Mouse (Mus musculus): ENCODE results near the gene Bcs1l. TPM values are rescaled to one million over a fixed set of nuclear protein-coding genes. Genes with fewer than 3 reads are reported as not detected.
A peak's percentile ranks its signal among the peaks of the same experiment; 100 is the strongest.

The Bcs1l gene
- polyA plus RNA-seq, 1 experiment from 2014 or later: 8.4 TPM

DNA sequence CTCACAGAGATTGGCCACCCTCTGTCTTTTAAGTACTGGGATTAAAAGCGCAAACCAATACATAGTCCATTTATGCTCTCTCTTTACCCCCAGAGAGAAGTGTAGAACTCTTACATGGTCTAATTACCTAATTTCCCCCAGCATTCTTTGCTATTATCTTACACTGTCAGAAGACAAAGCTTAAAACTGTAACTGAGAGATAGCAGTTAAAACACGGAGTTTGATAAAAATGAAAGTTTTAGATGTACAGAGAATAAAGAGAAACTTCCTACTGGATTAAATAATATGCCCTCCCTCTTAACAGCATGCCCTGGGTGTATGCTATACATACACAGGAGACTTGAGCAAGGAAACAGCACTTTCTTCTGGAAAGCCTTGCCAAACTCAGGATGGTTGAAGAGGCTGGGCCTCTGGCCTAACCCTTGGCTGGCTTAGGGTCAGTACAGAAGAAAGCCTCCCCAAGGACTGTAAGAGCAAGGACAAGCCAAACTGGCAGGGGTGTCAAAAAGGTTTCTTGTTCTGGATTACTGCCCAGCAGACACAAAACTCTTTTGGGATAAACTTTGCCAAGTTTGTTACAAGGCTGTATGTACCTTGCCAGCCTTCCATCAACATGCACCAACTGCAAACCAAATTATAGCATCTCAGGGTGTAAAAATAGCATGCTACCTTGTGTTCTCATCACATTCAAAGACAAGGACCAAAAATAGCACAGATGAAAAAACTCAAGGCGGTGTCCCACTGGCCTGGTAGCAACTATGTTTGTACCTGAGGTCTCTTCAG is 3.3 kb upstream of the Bcs1l start:
- Histone ChIP-seq H3K4me1 (ENCODE audit: control insufficient read depth, low read depth, low read length) (peaks cover 22% of the 10 kb centered on the region), H3K36me3 (ENCODE audit: control insufficient read depth, insufficient read depth) (no peaks in the 10 kb centered on the region), H3K27me3 (ENCODE audit: control insufficient read depth, insufficient read depth, low read depth, low read length) (no peaks in the 10 kb centered on the region), H3K9ac (ENCODE audit: low read depth, low read length) (no peak overlapping the region; the same call in 1 of the 2 replicates), H3K27ac (ENCODE audit: low read length) (no peak overlapping the region), H3K4me3 (ENCODE audit: low read depth, low read length) (no peak overlapping the region), H3K9me3 (replicated peaks; ENCODE audit: control insufficient read depth, low read length) (no peaks in the 10 kb centered on the region), H3K4me2 (ENCODE audit: low read depth, low read length) (no peak overlapping the region)
- ATAC-seq (ENCODE audit: low read depth): no peak
- WGBS (ENCODE audit: insufficient replicate concordance): 63% methylated on average over 3 of the region's 3 CpGs

DNA sequence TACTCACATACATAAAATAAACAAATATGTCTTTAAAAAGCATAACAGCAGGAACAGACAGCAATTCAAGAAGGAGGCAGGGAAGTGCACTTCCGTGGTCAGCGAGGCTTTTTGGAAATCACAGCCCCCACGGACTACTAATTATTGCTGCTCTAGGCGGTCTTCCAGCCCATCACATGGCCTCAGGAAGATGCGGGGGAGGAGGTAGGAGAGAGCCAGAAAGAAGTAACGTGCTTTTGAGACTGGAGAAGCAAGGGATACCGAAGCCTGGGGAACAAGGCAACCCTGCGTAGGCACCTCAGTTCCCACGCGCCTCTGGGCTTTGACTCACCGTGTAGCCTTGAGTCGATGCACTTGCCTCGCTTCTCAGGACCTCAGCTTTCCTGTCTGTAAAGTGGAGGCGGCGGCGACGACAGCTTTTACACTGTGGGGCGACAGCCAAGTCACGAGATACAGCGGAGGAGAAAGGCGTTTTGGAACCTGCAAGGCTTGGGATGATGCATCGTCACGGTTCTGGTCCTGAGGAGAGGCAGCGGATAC is 786 bp upstream of the Bcs1l start:
- H3K27ac ChIP-seq (ENCODE audit: low read length): peak overlapping the region; percentile 91
- under 1% methylated on average over 24 of the region's 24 CpGs for WGBS (ENCODE audit: insufficient replicate concordance)
- no peaks in the 10 kb centered on the region for H3K36me3 ChIP-seq (ENCODE audit: control insufficient read depth, insufficient read depth)
- H3K4me1 ChIP-seq (ENCODE audit: control insufficient read depth, low read depth, low read length): peaks cover 22% of the 10 kb centered on the region
- peak overlapping the region; percentile 83 for H3K4me2 ChIP-seq (ENCODE audit: low read depth, low read length)
- H3K9me3 ChIP-seq (replicated peaks; ENCODE audit: control insufficient read depth, low read length): no peaks in the 10 kb centered on the region
- peak overlapping the region; percentile 81 for H3K9ac ChIP-seq (ENCODE audit: low read depth, low read length)
- peak overlapping the region; percentile 90 for H3K4me3 ChIP-seq (ENCODE audit: low read depth, low read length)
- no peaks in the 10 kb centered on the region for H3K27me3 ChIP-seq (ENCODE audit: control insufficient read depth, insufficient read depth, low read depth, low read length)
- ATAC-seq (ENCODE audit: low read depth): no peak

GRCm38 (mm10) chr1:74594434-74594833 is 6.3 kb downstream of the Bcs1l start:
- WGBS (ENCODE audit: insufficient replicate concordance): 52% methylated on average over 8 of the region's 8 CpGs
- Histone ChIP-seq H3K4me1 (ENCODE audit: control insufficient read depth, low read depth, low read length) (no peaks in the 10 kb centered on the region), H3K9ac (ENCODE audit: low read depth, low read length) (no peak overlapping the region), H3K4me2 (ENCODE audit: low read depth, low read length) (no peak overlapping the region), H3K36me3 (ENCODE audit: control insufficient read depth, insufficient read depth) (peaks cover 18% of the 10 kb centered on the region), H3K27me3 (ENCODE audit: control insufficient read depth, insufficient read depth, low read depth, low read length) (no peaks in the 10 kb centered on the region), H3K4me3 (ENCODE audit: low read depth, low read length) (no peak overlapping the region), H3K27ac (ENCODE audit: low read length) (no peak overlapping the region), H3K9me3 (replicated peaks; ENCODE audit: control insufficient read depth, low read length) (no peaks in the 10 kb centered on the region)
- ATAC-seq (ENCODE audit: low read depth): no peak

DNA sequence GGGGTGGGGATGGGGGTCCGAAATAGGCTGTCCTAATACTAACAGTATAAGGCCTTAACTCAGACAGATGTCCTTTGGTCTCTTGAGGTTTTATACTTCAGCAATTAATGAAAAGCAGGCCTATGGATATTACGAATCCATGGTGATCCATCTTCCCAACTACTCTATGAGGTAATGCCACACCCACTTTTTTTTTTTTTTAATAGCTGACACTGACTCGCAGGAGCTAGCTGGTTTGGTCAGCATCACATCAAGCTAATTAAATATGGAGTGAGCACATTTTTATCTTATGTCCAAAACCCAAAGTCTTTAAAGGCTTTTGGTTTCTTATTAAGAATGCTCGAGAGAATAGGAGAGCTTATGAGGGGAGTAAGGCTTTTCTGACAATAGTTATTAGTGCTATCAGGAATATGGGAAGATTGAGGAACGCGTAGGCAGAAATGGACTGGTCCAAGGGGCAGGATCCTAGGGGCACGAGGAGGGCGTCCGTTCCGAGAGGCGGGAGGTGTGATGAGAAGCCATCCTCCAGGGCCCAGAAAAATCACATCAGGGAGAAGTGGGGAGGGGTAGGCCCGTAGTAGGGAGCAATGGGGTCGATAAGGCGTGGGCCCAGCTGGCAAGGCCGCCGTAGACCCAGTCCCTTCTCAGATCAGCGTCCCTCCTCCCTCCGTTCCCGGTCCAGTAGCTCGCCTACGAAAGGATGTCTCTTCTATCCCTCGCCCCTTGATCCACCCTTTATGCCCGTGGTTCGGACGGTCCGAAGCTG is 12.6 kb downstream of the Bcs1l start:
- peak; percentile 56 for ATAC-seq (ENCODE audit: low read depth)
- H3K4me1 ChIP-seq (ENCODE audit: control insufficient read depth, low read depth, low read length): peaks cover 9% of the 10 kb centered on the region
- 7% methylated on average over 26 of the region's 26 CpGs for WGBS (ENCODE audit: insufficient replicate concordance)

GRCm38 (mm10) chr1:74601267-74601962 is 13.3 kb downstream of the Bcs1l start, which contains the start of the genes Rnf25 and Stk36:
TSS of gene Rnf25 (minus strand) at chr1:74601397.
TSS of gene Stk36 (plus strand) at chr1:74601445.
- Histone ChIP-seq H3K27me3 (ENCODE audit: control insufficient read depth, insufficient read depth, low read depth, low read length) (no peaks in the 10 kb centered on the region), H3K4me3 (ENCODE audit: low read depth, low read length) (peak within 1 kb of the TSS; percentile 76), H3K9me3 (replicated peaks; ENCODE audit: control insufficient read depth, low read length) (no peaks in the 10 kb centered on the region), H3K4me2 (ENCODE audit: low read depth, low read length) (peak within 1 kb of the TSS; percentile 79), H3K36me3 (ENCODE audit: control insufficient read depth, insufficient read depth) (peaks cover 2% of the 10 kb centered on the region; the same call in 1 of the 2 replicates), H3K9ac (ENCODE audit: low read depth, low read length) (peak within 1 kb of the TSS; percentile 71), H3K4me1 (ENCODE audit: control insufficient read depth, low read depth, low read length) (peaks cover 9% of the 10 kb centered on the region), H3K27ac (ENCODE audit: low read length) (peak within 1 kb of the TSS; percentile 37; the same call in 1 of the 2 replicates)
- ATAC-seq (ENCODE audit: low read depth): peak; percentile 74
- 17% methylated on average over 25 of the region's 25 CpGs for WGBS (ENCODE audit: insufficient replicate concordance)

More for the DNA sequence above, 12.6 kb downstream of the Bcs1l start:
- Histone ChIP-seq H3K27ac (ENCODE audit: low read length) (peak overlapping the region; percentile 37; the same call in 1 of the 2 replicates), H3K4me3 (ENCODE audit: low read depth, low read length) (peak overlapping the region; percentile 76), H3K4me2 (ENCODE audit: low read depth, low read length) (peak overlapping the region; percentile 79), H3K27me3 (ENCODE audit: control insufficient read depth, insufficient read depth, low read depth, low read length) (no peaks in the 10 kb centered on the region), H3K9me3 (replicated peaks; ENCODE audit: control insufficient read depth, low read length) (no peaks in the 10 kb centered on the region), H3K36me3 (ENCODE audit: control insufficient read depth, insufficient read depth) (peaks cover 2% of the 10 kb centered on the region; the same call in 1 of the 2 replicates), H3K9ac (ENCODE audit: low read depth, low read length) (peak overlapping the region; percentile 71)

DNA sequence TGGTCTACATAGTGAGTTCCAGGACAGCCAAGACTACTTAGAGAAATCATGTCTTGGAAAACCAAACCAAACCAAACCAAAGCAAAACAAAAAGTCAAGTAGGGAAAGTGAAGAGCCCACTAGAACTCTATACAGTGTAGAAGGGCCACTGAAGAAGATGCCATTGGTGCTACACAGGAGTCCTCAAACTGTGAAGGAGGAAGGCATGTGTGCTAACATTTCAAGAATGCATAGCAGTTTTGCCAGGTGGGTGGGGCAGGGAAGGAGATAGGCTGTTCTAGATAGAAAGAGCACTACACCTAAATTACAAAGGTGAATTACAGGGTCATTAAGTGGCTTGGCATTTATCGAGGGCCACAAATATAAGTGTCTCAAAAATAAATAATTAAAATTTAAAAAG is 36.1 kb downstream of the Bcs1l start:
- H3K4me2 ChIP-seq (ENCODE audit: low read depth, low read length): no peak overlapping the region
- no peaks in the 10 kb centered on the region for H3K4me1 ChIP-seq (ENCODE audit: control insufficient read depth, low read depth, low read length)
- no peaks in the 10 kb centered on the region for H3K9me3 ChIP-seq (replicated peaks; ENCODE audit: control insufficient read depth, low read length)
- no peaks in the 10 kb centered on the region for H3K36me3 ChIP-seq (ENCODE audit: control insufficient read depth, insufficient read depth)
- 78% methylated on average over 1 of the region's 1 CpGs for WGBS (ENCODE audit: insufficient replicate concordance)
- no peak for ATAC-seq (ENCODE audit: low read depth)
- no peak overlapping the region for H3K9ac ChIP-seq (ENCODE audit: low read depth, low read length)
- no peak overlapping the region for H3K4me3 ChIP-seq (ENCODE audit: low read depth, low read length)
- H3K27ac ChIP-seq (ENCODE audit: low read length): no peak overlapping the region
- H3K27me3 ChIP-seq (ENCODE audit: control insufficient read depth, insufficient read depth, low read depth, low read length): no peaks in the 10 kb centered on the region

- no peak for ATAC-seq (ENCODE audit: low read depth)
- Histone ChIP-seq H3K27ac (ENCODE audit: low read length) (no peak overlapping the region), H3K9ac (ENCODE audit: low read depth, low read length) (no peak overlapping the region), H3K4me2 (ENCODE audit: low read depth, low read length) (no peak overlapping the region), H3K4me1 (ENCODE audit: control insufficient read depth, low read depth, low read length) (no peaks in the 10 kb centered on the region), H3K4me3 (ENCODE audit: low read depth, low read length) (no peak overlapping the region), H3K36me3 (ENCODE audit: control insufficient read depth, insufficient read depth) (no peaks in the 10 kb centered on the region), H3K9me3 (replicated peaks; ENCODE audit: control insufficient read depth, low read length) (no peaks in the 10 kb centered on the region), H3K27me3 (ENCODE audit: control insufficient read depth, insufficient read depth, low read depth, low read length) (no peaks in the 10 kb centered on the region)
- 62% methylated on average over 4 of the region's 4 CpGs for WGBS (ENCODE audit: insufficient replicate concordance)
Measured at GRCm38 (mm10) chr1:74626076-74626475, 38.0 kb downstream of the Bcs1l start.

DNA sequence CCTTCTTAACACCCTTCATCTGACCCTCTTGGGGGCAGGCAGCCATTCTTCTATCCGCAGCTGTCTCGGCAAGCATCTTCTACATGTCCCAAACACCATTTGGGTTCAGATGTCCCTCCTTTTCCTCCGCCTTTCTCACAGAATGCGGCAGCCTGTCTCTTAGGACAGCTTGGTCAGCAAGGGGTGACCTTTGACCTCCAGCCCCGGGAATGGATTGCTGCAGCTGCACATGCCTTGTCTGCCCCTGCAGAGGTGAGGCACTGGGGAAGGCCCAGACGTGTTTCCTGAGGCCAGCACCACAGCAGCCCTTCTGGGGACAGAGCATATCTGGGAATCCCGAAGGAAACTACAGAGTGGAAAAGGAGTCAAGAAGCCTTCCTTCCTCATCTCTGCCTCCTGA is 39.9 kb downstream of the Bcs1l start:
- no peaks in the 10 kb centered on the region for H3K36me3 ChIP-seq (ENCODE audit: control insufficient read depth, insufficient read depth)
- no peaks in the 10 kb centered on the region for H3K27me3 ChIP-seq (ENCODE audit: control insufficient read depth, insufficient read depth, low read depth, low read length)
- no peak for ATAC-seq (ENCODE audit: low read depth)
- 53% methylated on average over 7 of the region's 7 CpGs for WGBS (ENCODE audit: insufficient replicate concordance)
- H3K4me2 ChIP-seq (ENCODE audit: low read depth, low read length): no peak overlapping the region
- no peak overlapping the region for H3K9ac ChIP-seq (ENCODE audit: low read depth, low read length)
- no peaks in the 10 kb centered on the region for H3K9me3 ChIP-seq (replicated peaks; ENCODE audit: control insufficient read depth, low read length)
- H3K4me3 ChIP-seq (ENCODE audit: low read depth, low read length): no peak overlapping the region
- H3K27ac ChIP-seq (ENCODE audit: low read length): no peak overlapping the region
- no peaks in the 10 kb centered on the region for H3K4me1 ChIP-seq (ENCODE audit: control insufficient read depth, low read depth, low read length)
